Mouse (Mus musculus) bone marrow, adult 2 months (tissue): ENCODE data around the gene Stk19.

Experiments
- CTCF ChIP-seq: fragments of 200-500 bp; IDR thresholded peaks from 2 replicates; pipeline ENCODE4 v1.5.1; 2011; ENCODE audit warnings: low read length, control low read depth; ENCODE audit not compliant: control insufficient read depth, insufficient read depth
- POLR2A ChIP-seq: fragments of 200-500 bp; IDR thresholded peaks from 2 replicates; pipeline ENCODE4 v1.6.1; 2011; ENCODE audit warnings: low read depth, mild to moderate bottlenecking, control low read depth, low read length, borderline replicate concordance; ENCODE audit not compliant: control insufficient read depth

- TF ChIP-seq CTCF (no peak), POLR2A (no peak)
Measured at GRCm38 (mm10) chr17:34879336-34879879, 42.7 kb upstream of the Stk19 start, which contains the start of gene Zbtb12.
